Mouse (Mus musculus): ENCODE measurements around the gene Dnajc13. TPM values are rescaled to one million over a fixed set of nuclear protein-coding genes. Genes with fewer than 3 reads are reported as not detected.

The Dnajc13 gene
- polyA plus RNA-seq, 1 experiment from 2014 or later = 22.8 TPM

Other genes starting within 250 kb of the Dnajc13 start
- not detected in 2 replicates for gene Gm28305, start 222.3 kb downstream of the Dnajc13 start, polyA plus RNA-seq (2015; fragmentation: Nextera tagmentation; extraction: Ambion mirVana)
- gene Uba5, start 199.8 kb downstream of the Dnajc13 start, polyA plus RNA-seq (2015; fragmentation: Nextera tagmentation; extraction: Ambion mirVana) = 63.8 and 68.5 TPM in 2 replicates
- gene Acad11, start 199.6 kb downstream of the Dnajc13 start, polyA plus RNA-seq (2015; fragmentation: Nextera tagmentation; extraction: Ambion mirVana) = 6.0 and 7.0 TPM in 2 replicates
- 0.43 and 0.56 TPM in 2 replicates for gene Ackr4, start 136.0 kb downstream of the Dnajc13 start, polyA plus RNA-seq (2015; fragmentation: Nextera tagmentation; extraction: Ambion mirVana)
- 0.09 and 0.28 TPM in 2 replicates for gene Acpp, start 74.8 kb upstream of the Dnajc13 start, polyA plus RNA-seq (2015; fragmentation: Nextera tagmentation; extraction: Ambion mirVana)

Measured in forebrain, embryonic 16.5 days (tissue).